Mouse (Mus musculus): ENCODE results near the gene Vmn1r137. TPM values are rescaled to one million over a fixed set of nuclear protein-coding genes. Genes with fewer than 3 reads are reported as not detected.
"Not testable (repeated sequence)": the region's sequence is repeated elsewhere in the genome, so short reads cannot be mapped to it uniquely, and the experiment has no call there.

Gene Vmn1r137
- not detected for polyA plus RNA-seq (2017; shearing (Covaris generic))

DNA sequence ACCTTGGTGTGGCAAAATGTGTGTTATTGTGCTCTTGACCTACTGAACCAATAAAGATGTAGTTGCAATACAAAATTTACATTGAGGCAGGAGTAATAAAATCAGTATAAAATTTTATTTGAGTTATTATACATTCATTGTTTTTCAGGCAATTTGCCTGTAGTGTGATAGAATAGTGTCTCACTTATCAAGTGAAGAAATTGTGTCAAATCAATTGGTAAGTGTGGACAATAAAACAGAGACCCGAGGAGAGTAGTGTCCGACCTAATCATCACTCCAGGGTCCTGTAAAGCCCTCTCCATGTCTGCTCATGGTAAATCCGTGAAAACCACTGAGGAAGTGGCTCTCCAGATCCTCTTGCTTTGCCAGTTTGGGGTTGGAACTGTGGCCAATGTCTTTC is at the start of gene Vmn1r137:
TSS of gene Vmn1r137 (plus strand) at position 301 of the 400 bp plus-strand sequence.
- not testable (repeated sequence) for ATAC-seq

- ATAC-seq = not testable (repeated sequence)
Measured at GRCm38 (mm10) chr7:22028797-22029196, 34.4 kb downstream of the Vmn1r137 start, which contains the start of gene Vmn1r138. Vmn1r138 (minus strand) TSS chr7:22028897.

Other genes with a start within 250 kb of the Vmn1r137 start
- gene Gm4175, start 233.1 kb upstream of the Vmn1r137 start, polyA plus RNA-seq (2017; shearing (Covaris generic)) = not detected
- not detected for gene Gm4177, start 197.9 kb upstream of the Vmn1r137 start, polyA plus RNA-seq (2017; shearing (Covaris generic))
- gene Vmn1r135, start 162.2 kb upstream of the Vmn1r137 start, polyA plus RNA-seq (2017; shearing (Covaris generic)) = not detected
- not detected for gene Gm5725, start 150.3 kb upstream of the Vmn1r137 start, polyA plus RNA-seq (2017; shearing (Covaris generic))
- not detected for gene Gm5891, start 73.3 kb upstream of the Vmn1r137 start, polyA plus RNA-seq (2017; shearing (Covaris generic))
- not detected for gene Vmn1r138, start 34.3 kb downstream of the Vmn1r137 start, polyA plus RNA-seq (2017; shearing (Covaris generic))
- gene Gm6176, start 61.7 kb downstream of the Vmn1r137 start, polyA plus RNA-seq (2017; shearing (Covaris generic)) = not detected
- not detected for gene Vmn1r139, start 74.5 kb downstream of the Vmn1r137 start, polyA plus RNA-seq (2017; shearing (Covaris generic))
- not detected for gene Gm16451, start 123.7 kb downstream of the Vmn1r137 start, polyA plus RNA-seq (2017; shearing (Covaris generic))
- gene Gm10666, start 140.2 kb downstream of the Vmn1r137 start, polyA plus RNA-seq (2017; shearing (Covaris generic)) = not detected
- gene Vmn1r142, start 169.4 kb downstream of the Vmn1r137 start, polyA plus RNA-seq (2017; shearing (Covaris generic)) = not detected
- gene Vmn1r143, start 194.8 kb downstream of the Vmn1r137 start, polyA plus RNA-seq (2017; shearing (Covaris generic)) = not detected
- not detected for gene Gm8653, start 206.7 kb downstream of the Vmn1r137 start, polyA plus RNA-seq (2017; shearing (Covaris generic))
- not detected for gene Gm8453, start 234.9 kb downstream of the Vmn1r137 start, polyA plus RNA-seq (2017; shearing (Covaris generic))